Mouse (Mus musculus): ENCODE data around the gene Pik3ap1.

DNA sequence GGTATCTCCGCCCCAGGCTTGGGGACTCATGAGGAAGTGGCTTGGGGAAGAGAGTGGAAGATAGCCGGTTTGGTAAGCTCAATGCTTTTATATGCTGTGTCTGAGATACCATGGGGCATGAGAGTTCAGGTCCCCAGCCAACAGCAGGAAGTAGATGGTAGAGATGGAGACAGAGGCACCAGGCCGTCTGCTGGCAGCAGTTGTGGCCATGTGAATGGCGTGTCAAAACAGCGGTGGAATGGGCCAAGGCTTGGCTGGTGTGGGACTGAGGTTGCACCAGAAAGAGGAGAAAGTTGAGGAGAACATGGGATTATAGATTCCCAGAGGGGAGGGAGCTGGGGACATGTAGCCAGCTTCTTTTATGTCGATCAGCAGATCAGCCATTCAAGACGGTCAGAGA, 106.3 kb downstream of the Pik3ap1 start:
- TF ChIP-seq REST (IDR thresholded peaks at IDR 0.05; ENCODE audit: insufficient read depth, insufficient read length): no peak
- no peak for TF ChIP-seq USF1 (IDR thresholded peaks at IDR 0.05; ENCODE audit: low read depth)
- no peak for TF ChIP-seq MYOG (IDR thresholded peaks at IDR 0.05; ENCODE audit: control insufficient read depth in 1 of 3, insufficient read depth in 1 of 3, insufficient read length in 2 of 3, low read depth in 2 of 3)
- TF ChIP-seq POLR2A (IDR thresholded peaks at IDR 0.05; ENCODE audit: insufficient read length, low read depth): no peak
- no peak for TF ChIP-seq CEBPB (IDR thresholded peaks at IDR 0.05; ENCODE audit: insufficient read depth, poor library complexity, severe bottlenecking)
- no peak for TF ChIP-seq POLR2AphosphoS2 (IDR thresholded peaks at IDR 0.05; ENCODE audit: insufficient read length, low read depth)
- no peak for TF ChIP-seq MAX (IDR thresholded peaks at IDR 0.05; ENCODE audit: low read depth)
- TF ChIP-seq TCF12 (IDR thresholded peaks at IDR 0.05; ENCODE audit: insufficient read depth, poor library complexity, severe bottlenecking): no peak
- no peak for TF ChIP-seq TCF3 (IDR thresholded peaks at IDR 0.05; ENCODE audit: insufficient read length, low read depth)
- TF ChIP-seq MYOD1 (IDR thresholded peaks at IDR 0.05; ENCODE audit: control insufficient read depth in 1 of 3, insufficient read length in 2 of 3, low read depth in 2 of 3): no peak
